Mouse (Mus musculus) cerebellum, adult 2 months (tissue): ENCODE data around the gene Dclk1.

Experiments
- CTCF ChIP-seq: fragments of 200-500 bp; IDR thresholded peaks from 2 replicates; pipeline ENCODE4 v1.5.1; 2011; ENCODE audit warnings: low read depth, mild to moderate bottlenecking, control low read depth, low read length, moderate library complexity, borderline replicate concordance; ENCODE audit not compliant: insufficient read depth
- POLR2A ChIP-seq: fragments of 200-500 bp; IDR thresholded peaks from 2 replicates; pipeline ENCODE4 v1.6.1; 2011; ENCODE audit warnings: low read length, control low read depth, borderline replicate concordance; ENCODE audit not compliant: insufficient read depth

- no peak for TF ChIP-seq CTCF
- TF ChIP-seq POLR2A: no peak
Observed at GRCm38 (mm10) chr3:55401236-55401635, 159.1 kb downstream of the Dclk1 start.
